Mouse (Mus musculus): ENCODE measurements at regions not wholly inside any gene's neighbourhood (a gene's known extent, or its start where the extent isn't known, plus 50 kb on each side); places are given as distances from the start of the nearest gene placed in this dataset.

- DNase-seq (ENCODE audit: low spot score) = no peak
These were observed 189.5 kb upstream of the Rybp start for GRCm38 (mm10) chr6:100476550-100477366.

GRCm38 (mm10) chr6:100475341-100475955 lies 188.2 kb upstream of the Rybp start:
- DNase-seq (ENCODE audit: low spot score) = no peak

GRCm38 (mm10) chr6:100474326-100474725 lies 187.0 kb upstream of the Rybp start:
- no peak for DNase-seq (ENCODE audit: low spot score)

GRCm38 (mm10) chr6:100470071-100470470 lies 182.8 kb upstream of the Rybp start:
- DNase-seq (ENCODE audit: low spot score) = no peak

GRCm38 (mm10) chr6:100462757-100463156 lies 175.5 kb upstream of the Rybp start:
- DNase-seq (ENCODE audit: low spot score) = no peak

- DNase-seq (ENCODE audit: low spot score) = no peak
These were observed 166.1 kb upstream of the Rybp start for GRCm38 (mm10) chr6:100453401-100453800.

GRCm38 (mm10) chr6:100452097-100453002 lies 165.1 kb upstream of the Rybp start:
- no peak for DNase-seq (ENCODE audit: low spot score)

GRCm38 (mm10) chr6:100450108-100450507 lies 162.8 kb upstream of the Rybp start:
- no peak for DNase-seq (ENCODE audit: low spot score)

- DNase-seq (ENCODE audit: low spot score) = no peak
These were observed 161.8 kb upstream of the Rybp start for GRCm38 (mm10) chr6:100449087-100449486.

GRCm38 (mm10) chr6:100447211-100447610 lies 159.9 kb upstream of the Rybp start:
- DNase-seq (ENCODE audit: low spot score) = no peak

GRCm38 (mm10) chr6:100446804-100447203 lies 159.5 kb upstream of the Rybp start:
- no peak for DNase-seq (ENCODE audit: low spot score)

- no peak for DNase-seq (ENCODE audit: low spot score)
These were observed 151.9 kb upstream of the Rybp start for GRCm38 (mm10) chr6:100439071-100439737.

- no peak for DNase-seq (ENCODE audit: low spot score)
These were observed 151.3 kb upstream of the Rybp start for GRCm38 (mm10) chr6:100438511-100438991.

GRCm38 (mm10) chr6:100437980-100438379 lies 150.7 kb upstream of the Rybp start:
- DNase-seq (ENCODE audit: low spot score) = no peak

GRCm38 (mm10) chr6:100436507-100436906 lies 149.2 kb upstream of the Rybp start:
- DNase-seq (ENCODE audit: low spot score) = no peak

- DNase-seq (ENCODE audit: low spot score) = no peak
These were observed 147.9 kb upstream of the Rybp start for GRCm38 (mm10) chr6:100435222-100435621.

- no peak for DNase-seq (ENCODE audit: low spot score)
These were observed 146.2 kb upstream of the Rybp start for GRCm38 (mm10) chr6:100433534-100433867.

GRCm38 (mm10) chr6:100432688-100433533 lies 145.6 kb upstream of the Rybp start:
- no peak for DNase-seq (ENCODE audit: low spot score)

- DNase-seq (ENCODE audit: low spot score) = no peak
These were observed 143.0 kb upstream of the Rybp start for GRCm38 (mm10) chr6:100430286-100430685.

GRCm38 (mm10) chr6:100429511-100429910 lies 142.2 kb upstream of the Rybp start:
- DNase-seq (ENCODE audit: low spot score) = no peak

- DNase-seq (ENCODE audit: low spot score) = no peak
These were observed 141.5 kb upstream of the Rybp start for GRCm38 (mm10) chr6:100428759-100429158.
